Mouse (Mus musculus) left cerebral cortex, adult 9 months (tissue): ENCODE data around the gene Pgrmc2.
A peak's percentile ranks its signal among the peaks of the same experiment; 100 is the strongest.

Experiments used
- DNase-seq, 2 experiments: peaks; one replicate each; pipeline ENCODE4 v3.0.0; 2022; ENCODE audit warnings: low spot score in 2 of 2

Pgrmc2 gene

DNA sequence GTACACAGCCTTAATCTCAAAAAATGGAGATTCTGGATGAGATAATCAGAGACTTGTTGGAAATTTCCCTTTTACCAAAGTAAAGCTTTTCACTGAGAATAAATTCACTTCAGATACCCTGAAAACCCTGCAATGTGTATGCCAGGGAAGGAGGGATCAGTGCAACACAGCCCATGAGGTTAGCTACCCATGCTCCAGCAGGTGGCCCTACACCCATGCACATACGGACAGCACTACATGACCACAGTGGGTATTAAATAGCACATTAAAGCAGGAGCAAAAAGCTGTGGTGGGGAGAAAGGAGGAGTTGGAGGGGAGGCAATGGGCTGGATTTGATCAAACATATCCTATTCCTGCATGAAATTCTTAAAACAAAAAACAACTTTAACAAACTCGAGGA, 12.3 kb downstream of the Pgrmc2 start:
- DNase-seq = no peak

DNA sequence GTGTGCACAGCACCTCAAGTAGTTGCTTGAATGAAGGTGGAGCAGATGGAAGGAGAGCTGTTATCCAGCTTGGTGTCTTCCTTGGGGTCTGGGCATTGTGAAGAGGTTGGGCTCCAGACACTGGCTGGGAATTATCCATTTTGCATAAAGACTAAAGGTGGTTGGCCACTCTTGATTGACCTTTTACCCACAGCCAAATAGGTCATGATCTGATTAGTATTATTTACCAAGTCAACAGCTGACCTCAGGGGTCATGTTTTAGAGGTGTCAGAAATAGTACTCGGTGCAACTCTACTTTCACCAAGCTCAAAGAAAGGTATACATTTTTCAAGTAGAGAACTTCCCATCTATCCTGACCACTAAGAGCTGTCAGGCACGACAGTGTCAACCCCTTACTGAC, 17.5 kb downstream of the Pgrmc2 start:
- DNase-seq = no peak

DNA sequence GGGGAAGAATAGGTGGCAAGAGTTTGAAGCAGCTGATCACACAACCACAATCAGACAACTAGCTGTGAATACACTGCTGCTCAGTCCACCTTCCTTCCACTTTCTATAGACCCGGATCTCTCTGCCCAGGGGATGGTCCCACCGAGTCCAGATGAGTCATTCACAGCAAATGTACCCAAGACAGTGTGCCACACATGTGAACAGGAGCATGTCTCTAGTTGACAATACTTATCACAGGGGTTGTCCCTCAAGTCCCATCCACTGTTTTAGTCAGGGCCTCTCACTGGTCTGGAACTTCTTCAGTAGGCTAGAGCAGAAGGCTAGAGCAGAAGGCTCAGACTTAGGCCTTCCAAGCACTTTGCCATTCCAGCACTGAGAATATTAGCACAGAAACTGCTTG, 20.1 kb downstream of the Pgrmc2 start:
- DNase-seq = no peak

DNA sequence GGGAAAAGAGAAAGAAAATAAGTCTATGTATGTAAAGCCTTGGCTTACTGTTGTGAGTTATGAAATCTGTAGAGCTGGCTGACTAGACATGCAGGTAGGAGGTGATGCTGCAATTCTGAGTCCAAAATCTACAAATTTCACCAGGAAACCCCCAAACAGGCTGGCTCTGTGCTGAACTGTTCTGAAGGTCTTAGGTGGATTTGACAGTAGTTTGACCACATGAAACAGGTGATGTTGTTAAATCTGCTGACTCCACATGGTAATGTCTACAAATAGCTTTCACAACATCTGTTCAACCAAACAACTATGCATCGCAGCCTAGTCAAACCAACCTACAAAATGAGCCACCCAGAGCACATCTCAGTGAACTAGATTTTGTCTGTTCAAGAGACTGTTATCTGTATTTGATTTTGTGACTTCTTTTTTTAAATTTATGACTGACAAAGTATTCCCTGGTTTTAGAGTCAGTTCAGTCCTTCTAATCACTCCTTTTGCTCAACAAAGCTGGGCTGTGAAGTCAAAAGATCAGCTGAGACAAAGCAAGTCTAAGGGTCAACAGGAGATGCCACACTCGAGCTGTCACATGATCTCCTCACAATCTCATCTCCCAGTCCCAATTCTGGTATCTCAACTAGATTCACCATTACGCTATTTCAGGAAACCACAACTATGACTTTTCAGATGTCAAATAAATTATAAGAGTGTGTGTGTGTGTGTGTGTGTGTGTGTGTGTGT, 20.8 kb downstream of the Pgrmc2 start:
- peak in 1 of 2 experiments; percentile 26 for DNase-seq

DNA sequence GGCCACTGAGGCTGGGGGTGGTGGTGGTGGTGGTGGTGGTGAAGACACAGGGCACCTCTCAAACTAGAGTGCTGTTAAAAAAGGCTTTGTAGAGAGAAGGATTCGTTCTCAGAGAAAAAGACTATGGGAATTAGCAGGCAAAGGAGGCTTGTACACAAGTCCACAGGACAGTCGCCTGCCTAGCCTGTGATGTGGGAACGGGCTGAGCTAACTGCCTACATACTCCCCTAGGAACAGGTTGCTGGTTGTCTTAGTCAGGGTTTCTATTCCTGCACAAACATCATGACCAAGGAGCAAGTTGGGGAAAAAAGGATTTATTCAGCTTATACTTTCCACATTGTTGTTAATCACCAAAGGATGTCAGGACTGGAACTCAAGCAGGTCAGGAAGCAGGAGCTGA, 23.6 kb downstream of the Pgrmc2 start:
- peak in 1 of 2 experiments; percentile 17 for DNase-seq

DNA sequence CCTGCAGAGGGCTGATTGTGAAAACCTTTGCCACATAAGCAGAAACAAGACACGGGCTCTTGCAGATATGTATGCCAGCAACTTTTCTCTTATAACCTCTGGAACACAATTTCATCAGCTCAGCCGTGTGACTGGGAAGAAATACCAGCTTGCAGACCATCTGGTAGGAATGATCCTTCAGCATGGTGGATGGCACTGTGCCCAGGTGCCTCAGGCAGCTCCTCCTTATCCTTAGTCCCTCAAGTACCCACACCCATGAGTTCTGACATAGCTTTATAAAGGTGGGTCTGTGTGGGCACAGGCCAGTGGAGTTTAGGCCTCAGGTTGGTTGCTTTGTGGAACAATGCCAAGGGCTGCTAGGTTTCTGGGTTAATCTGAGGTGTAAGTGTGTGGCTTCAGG, 24.5 kb downstream of the Pgrmc2 start:
- DNase-seq = peak in 1 of 2 experiments; percentile 76

DNA sequence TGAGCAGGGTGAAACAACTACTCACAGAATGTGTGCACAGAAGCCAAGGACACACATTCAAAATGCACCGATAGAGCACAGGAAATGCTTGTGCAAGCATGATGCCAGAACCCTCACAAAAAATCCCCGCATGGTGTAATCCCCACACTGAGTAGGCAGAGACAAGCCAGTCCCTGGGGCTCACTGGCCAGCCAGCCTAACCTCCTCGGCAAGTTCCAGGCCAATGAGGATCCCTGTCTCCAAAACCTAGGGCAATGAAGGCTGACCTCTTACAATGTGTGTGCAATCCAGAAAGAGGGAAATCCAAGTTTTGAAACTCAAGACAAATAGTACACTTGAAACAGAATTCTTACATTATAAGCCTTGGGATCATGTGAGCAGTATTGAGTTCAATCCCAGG, 29.5 kb downstream of the Pgrmc2 start:
- no peak for DNase-seq

DNA sequence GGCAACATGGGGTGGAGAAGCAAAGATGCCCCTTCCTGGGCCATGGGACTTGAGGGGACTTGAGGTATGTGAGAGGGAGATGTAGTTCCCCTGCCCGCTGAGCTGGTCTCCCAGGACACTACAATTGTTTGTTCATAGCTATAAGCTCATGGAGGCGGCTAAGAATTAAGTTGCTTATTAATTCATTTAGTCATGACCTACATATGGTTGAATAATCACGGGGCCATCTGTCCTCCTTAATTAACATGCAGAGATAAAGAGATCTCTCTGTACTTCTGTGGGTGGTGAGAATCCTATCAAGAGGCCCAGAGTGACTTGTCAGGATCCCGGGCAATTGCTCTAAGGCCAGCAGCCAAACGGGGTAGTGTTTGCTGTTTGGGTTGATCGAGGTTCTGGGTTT, 35.0 kb downstream of the Pgrmc2 start:
- no peak for DNase-seq

DNA sequence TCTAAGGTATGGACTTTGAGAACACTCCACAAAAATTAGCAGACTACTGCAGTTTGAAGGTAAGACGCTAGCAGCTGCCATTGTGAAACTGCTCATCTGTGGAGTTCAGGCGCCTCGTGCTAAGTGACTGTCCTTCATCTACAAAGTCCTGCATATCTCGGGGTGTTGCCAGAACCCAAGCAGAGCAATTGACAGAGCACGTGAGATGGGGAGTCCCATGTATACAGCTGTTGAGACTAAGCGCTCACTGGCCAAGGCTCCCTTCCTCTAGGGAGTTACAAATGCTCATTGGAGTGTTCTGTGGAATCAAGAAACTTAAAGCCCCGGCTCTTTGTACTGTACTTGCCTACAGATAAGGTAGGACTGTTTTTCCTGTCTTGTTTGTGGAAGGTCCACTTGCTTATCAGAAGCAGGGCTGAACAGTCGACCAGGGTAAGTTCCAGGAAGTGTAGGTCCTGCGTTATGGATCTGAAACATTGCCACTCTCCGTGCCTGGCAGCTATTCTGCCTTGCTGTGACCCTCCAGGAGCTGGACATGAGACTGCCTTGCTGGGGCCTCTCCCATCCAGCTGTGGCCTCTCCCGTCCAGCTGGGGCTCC, 39.0 kb downstream of the Pgrmc2 start:
- no peak for DNase-seq

DNA sequence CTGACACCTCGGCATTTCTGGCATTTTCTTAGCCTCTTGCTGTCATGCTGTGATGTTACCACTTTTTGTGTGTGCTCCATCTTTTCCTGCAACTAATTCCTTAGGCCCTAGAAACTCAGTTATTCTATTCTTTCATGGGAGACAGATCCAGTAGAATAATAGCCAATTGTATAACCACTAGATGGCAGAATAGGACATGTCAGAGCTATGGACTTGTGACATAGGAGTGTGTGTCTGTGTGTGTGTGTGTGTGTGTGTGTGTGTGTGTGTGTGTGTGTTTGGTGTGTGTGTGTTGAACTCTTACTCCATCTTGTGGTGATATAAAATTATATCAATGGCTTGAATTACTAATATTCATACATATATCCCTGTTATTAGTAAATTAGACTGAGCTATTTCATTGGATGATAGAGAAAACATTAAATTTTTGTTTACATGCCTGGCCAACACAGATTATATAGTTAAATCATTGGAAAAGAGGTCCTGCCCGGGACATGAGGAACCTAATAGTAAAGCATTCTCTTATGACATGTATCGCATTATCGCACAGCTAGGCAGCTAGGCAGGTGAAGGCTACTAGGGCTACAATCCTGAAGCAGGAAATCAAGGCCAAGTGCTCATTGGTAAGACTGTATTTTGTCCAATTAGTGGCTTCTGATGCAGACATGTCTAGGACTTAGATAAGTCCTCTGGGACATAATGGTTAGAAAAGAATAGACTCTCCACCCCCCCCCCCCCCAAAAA, 40.5 kb downstream of the Pgrmc2 start:
- DNase-seq = peak in 1 of 2 experiments; percentile 16

DNA sequence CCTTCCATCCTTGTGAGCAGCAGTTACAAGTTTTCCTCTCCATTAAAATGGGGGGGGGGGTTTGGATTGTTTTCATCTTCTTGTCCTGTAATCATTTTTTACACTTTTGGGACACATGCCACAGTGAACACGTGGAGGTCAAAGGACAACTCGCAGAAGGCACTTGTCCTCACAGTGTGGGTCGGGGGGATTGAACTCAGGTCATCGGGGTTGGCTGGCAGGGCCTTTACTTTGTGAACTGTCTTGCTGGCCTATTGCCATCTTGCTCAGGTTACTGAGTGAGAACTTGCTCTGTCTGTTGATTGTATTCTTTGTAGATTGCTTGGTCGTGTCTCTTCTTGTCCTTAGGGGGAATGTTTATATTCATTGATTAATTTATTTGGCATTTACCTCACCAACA, 41.6 kb downstream of the Pgrmc2 start:
- DNase-seq = no peak

DNA sequence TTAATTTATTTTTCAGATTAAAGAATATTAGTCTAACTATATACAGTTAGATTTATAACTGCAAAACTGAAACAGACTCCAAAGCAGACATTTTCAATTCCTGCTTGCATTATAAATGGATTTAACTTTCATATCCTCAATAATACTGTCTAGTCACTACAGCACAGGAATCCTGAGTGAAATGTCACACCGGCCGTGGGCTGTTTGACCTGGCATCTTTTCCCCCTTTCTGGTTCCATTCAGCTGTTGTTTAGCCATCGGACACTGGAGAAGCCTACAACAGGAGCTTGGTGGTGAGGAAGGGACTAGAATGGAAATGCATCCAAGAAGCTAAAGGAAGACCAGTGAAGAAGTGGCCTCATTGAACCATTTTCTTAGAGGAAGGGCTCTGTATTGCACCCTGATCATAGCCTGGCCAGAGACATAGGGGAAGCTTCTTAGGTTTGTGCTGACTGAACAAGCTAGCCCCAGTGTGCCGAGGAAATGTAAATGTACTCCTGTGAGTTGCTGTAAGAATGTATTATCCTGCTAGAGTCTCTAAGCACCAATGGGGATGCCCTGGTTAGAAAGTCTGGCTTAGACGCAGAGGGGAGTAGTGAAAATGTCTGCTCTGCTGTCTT, 44.4 kb downstream of the Pgrmc2 start:
- no peak for DNase-seq

DNA sequence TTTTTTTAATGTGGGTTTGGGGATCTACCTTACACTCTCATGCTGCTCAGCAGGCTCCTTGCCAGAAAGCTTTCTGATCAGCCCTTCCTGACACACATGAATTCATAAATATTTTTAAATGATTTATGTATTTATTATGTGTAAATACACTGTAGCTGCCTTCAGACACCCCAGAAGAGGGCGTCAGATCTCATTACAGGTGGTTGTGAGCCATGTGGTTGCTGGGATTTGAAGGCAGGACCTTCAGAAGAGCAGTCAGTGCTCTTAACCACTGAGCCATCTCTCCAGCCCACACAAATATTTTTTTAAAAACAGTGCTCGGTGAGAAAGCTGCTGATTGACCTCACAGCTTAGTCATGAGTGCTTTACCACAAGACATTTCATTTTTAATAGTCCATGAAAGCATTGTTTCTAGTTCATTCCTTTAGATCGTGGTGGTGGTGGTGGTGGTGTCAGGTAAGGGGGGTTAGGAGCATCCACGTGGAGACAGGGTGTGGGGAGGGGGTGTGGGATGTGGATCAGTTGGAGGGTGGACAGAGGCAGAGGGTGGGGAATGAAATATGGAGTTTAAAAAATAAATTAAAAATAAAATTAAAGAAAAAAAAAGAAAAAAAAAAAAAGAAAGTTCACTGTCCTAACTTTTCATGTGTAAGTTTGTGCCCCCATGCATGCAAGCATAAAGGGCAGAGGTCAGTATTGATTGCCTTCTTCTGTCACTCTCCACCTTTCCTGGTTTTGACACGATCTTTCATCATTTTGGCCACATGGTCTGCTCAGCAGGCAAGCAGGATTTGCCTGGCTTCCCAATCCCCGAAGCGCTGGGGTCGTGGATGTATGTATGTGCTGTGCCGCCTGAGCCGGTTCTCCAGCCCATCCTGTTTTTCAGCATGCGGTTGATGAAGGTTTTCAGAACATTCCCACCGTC, 51.3 kb downstream of the Pgrmc2 start:
- no peak for DNase-seq

DNA sequence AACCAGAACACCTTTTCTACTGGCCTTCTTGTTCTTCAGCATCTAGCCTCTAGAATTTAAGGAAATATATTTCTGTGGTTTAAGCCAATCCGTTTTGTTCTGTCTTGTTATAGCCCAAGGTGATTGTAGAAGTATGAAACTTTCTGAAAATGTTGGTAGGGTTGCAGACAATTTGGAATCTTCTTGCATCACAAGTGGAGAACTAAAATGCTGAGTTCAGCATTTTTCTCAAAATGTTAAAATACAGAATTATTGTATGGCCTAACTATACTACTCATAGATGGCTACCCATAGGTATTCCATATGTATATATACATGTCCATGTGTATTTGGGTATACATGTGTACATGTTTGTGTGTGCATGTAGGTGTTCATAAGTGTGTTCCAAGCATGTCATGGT, 52.1 kb downstream of the Pgrmc2 start:
- no peak for DNase-seq

DNA sequence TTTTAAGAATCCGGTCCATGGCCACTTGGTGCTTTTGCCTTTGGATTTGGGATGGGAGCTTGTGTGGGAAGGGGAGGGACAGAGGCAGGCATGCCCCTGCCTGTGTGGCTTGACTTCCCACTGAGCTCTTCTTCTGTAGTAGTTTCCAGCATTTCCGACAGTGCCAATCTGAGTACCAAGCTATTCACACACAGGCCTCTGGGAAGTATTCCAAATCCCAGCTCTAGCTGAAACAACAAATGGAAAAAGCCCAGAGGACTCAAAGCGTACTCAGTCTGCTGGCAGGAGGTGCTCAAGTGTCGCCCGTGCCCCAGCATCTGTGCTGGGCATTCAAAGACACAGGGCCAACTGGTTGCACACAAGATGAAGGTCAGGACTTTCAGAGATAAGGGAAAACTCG, 60.9 kb downstream of the Pgrmc2 start:
- DNase-seq = peak; percentile 11 to 50

DNA sequence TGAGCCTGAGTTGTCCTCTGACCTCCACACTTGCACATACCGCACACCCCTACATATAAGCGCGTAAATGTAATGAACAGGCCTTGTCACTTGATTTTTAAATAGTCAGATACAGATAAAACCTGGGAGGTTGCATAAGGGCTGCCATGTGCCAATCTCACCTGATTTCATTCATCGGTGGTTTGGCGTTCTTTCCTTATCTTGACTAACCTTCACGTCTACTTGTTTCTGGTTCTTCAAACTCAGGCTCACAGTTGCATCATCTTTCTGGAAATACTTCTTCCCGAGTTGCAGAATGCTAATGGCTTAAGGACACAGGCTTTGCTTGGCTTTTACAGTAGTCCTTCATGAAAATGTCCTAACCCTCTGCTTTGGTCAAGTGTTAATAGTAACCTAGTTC, 62.2 kb downstream of the Pgrmc2 start:
- no peak for DNase-seq

DNA sequence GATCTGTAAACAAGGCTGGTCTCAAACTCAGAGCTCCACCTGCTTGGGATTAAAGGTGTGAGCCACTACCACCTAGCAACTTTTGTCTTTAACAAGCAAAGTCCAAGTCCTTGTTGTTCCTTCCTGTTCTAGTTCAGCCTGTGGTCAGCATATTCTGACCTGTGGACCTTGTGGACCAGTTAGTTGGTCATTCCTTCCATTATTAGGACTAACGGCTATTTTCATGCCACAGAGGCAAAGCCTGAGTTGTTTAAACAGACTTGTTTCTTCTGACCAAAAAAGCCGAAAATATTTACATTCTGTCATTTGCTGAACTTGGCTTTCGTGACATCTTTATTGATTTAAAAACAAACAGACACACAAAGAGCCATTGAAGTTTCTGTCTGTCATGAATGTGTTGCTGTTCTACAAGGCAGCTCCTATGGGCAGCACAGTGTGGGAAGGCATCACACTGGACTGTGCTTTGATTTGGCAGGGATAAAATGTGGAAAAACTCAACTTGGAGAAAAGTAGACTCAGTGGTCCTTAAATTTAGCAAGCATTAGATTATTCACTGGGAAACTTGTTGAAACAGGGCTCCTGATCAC, 64.7 kb downstream of the Pgrmc2 start:
- no peak for DNase-seq
